Mouse (Mus musculus): ENCODE results near the gene Atp9a. TPM values are rescaled to one million over a fixed set of nuclear protein-coding genes. Genes with fewer than 3 reads are reported as not detected.

Atp9a gene
- total RNA-seq, 1 experiment from 2014 or later: 0.38 TPM

DNA sequence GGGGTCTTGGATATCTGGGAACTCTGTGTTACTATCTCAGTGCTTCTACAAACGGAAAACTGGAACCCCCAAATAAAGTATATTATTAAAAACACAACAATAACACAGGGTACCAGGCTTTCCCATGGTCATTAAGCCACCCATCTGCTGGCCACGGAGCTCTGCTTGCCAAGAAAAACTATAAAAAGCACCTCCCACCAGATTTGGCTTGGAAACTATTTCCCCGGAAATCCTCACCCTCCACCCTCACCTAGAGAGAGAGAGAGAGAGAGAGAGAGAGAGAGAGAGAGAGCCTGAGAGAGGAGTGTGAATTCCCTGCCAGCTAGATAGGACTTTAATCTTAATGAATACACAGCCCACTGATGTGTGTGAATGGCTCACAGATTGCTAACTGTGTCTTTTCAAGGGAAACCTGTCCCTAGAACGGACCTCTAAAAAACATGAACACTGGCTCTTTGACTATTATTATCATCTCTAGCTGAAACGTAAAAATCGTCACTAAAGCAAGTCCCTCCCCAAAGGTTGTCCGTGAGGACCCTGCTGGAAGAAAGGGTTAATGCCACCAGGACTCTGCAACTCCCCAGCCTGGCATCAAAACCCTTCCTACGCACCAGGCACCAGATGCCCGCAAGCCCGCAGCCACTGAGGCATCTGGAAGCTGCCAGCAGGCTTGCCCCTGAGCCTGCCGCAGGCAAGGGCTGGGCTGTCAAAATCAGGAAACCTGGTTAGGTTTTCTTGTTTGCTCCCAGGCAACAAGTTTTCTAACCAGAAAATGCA is 153.4 kb downstream of the Atp9a start:
- no peak for ATAC-seq (replicated peaks; ENCODE audit: insufficient number of reproducible peaks, low FRiP score, low TSS enrichment, poor library complexity, severe bottlenecking)

DNA sequence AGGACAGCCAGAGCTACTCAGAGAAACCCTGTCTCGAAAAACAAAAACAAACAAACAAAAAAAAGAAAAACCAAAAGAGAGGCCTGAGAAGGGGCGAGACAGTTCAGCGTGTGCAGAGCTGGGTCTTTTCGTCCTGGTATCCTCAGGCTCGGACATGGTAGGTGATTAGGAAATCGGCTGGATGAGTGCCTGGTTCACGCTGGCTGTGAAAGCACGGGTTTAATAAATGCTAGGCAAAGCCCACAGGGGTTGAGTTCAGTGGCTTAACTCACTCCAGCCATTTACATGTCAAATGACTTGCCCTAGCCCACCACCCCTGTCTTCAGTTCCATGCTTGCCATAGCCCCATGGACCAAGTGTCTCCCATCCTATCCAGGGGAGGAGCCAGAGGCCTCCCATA is 155.1 kb downstream of the Atp9a start:
- ATAC-seq (replicated peaks; ENCODE audit: insufficient number of reproducible peaks, low FRiP score, low TSS enrichment, poor library complexity, severe bottlenecking): no peak

DNA sequence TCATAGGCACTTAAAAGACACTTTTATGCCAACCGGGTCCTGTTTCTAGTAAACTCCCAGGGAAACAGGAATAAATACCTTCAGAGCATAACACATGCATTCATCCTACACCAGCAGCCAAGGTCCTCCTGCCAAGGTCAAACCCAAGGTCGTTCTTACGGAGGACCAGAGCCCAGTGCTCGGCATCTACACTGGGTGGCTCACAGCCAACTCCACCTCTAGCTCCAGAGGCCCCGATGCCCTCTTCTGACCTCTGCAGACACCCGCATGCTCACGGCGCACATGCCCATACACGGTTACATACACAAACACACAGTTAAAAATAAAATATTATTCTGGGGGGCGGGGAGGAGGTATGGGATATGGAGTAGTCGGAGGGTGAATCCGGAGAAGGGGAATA is 155.7 kb downstream of the Atp9a start:
- no peak for ATAC-seq (replicated peaks; ENCODE audit: insufficient number of reproducible peaks, low FRiP score, low TSS enrichment, poor library complexity, severe bottlenecking)

DNA sequence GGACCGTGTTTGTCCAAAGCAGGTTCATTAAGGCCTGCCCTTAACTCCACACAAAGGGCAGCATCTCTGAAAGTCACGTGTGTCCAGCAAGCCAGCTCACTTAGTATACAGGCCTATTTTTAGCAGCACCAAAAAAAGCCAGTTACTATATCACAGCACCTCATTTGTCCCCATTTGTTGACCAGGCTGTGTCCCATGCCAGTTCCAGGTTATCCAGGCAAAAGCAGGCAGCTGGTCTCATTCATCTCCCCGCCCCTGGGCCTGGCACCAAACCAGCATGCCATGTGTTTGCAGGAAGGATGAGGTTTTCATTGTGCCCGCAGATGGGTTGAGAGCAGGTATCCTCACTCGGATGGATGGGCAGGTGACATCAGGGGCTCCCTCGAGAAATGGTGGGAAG is 157.4 kb downstream of the Atp9a start:
- ATAC-seq (replicated peaks; ENCODE audit: insufficient number of reproducible peaks, low FRiP score, low TSS enrichment, poor library complexity, severe bottlenecking): no peak

Other genes with a start within 250 kb of the Atp9a start
- 3.8 to 13.0 TPM (median 6.1 TPM) in 3 replicates for gene Nfatc2, start 140.8 kb downstream of the Atp9a start, total RNA-seq (2017)
- gene Sall4, start 25.5 kb upstream of the Atp9a start, total RNA-seq (2017): not detected in 3 replicates
- 6.8 to 13.0 TPM (median 7.8 TPM) in 3 replicates for gene Zfp64, start 213.2 kb upstream of the Atp9a start, total RNA-seq (2017)

All from monocyte, adult 5-6 weeks (primary cell).